Mouse (Mus musculus) left cerebral cortex, adult 11 months (tissue): ENCODE results near the gene Rbl1.
"Not testable (repeated sequence)": the region's sequence is repeated elsewhere in the genome, so short reads cannot be mapped to it uniquely, and the experiment has no call there.

ENCODE experiments used
- DNase-seq: peaks from one replicate; pipeline ENCODE4 v3.0.0; 2022; ENCODE audit warnings: low spot score

Gene Rbl1

GRCm38 (mm10) chr2:157170626-157171025 lies 33.7 kb downstream of the Rbl1 start:
- DNase-seq, result no peak

- DNase-seq, result no peak
Measured at GRCm38 (mm10) chr2:157170166-157170565, 34.2 kb downstream of the Rbl1 start.

- peak; percentile 6 for DNase-seq
Measured at GRCm38 (mm10) chr2:157166371-157167080, 37.8 kb downstream of the Rbl1 start.

- not testable (repeated sequence) for DNase-seq
Measured at GRCm38 (mm10) chr2:157165312-157166224, 38.8 kb downstream of the Rbl1 start.

- no peak for DNase-seq
Measured at GRCm38 (mm10) chr2:157164101-157164500, 40.2 kb downstream of the Rbl1 start.

- no peak for DNase-seq
Measured at GRCm38 (mm10) chr2:157156079-157156478, 48.3 kb downstream of the Rbl1 start.

- no peak for DNase-seq
Measured at GRCm38 (mm10) chr2:157153235-157153634, 51.1 kb downstream of the Rbl1 start.

- no peak for DNase-seq
Measured at GRCm38 (mm10) chr2:157148417-157148816, 55.9 kb downstream of the Rbl1 start.

- DNase-seq, result no peak
Measured at GRCm38 (mm10) chr2:157147397-157148020, 56.8 kb downstream of the Rbl1 start.

- no peak for DNase-seq
Measured at GRCm38 (mm10) chr2:157145173-157145572, 59.2 kb downstream of the Rbl1 start.

GRCm38 (mm10) chr2:157144132-157144531 lies 60.2 kb downstream of the Rbl1 start:
- no peak for DNase-seq

- no peak for DNase-seq
Measured at GRCm38 (mm10) chr2:157141962-157142361, 62.4 kb downstream of the Rbl1 start.

- no peak for DNase-seq
Measured at GRCm38 (mm10) chr2:157139251-157139802, 65.0 kb downstream of the Rbl1 start.

- no peak for DNase-seq
Measured at GRCm38 (mm10) chr2:157138808-157139207, 65.5 kb downstream of the Rbl1 start.

GRCm38 (mm10) chr2:157137959-157138731 lies 66.2 kb downstream of the Rbl1 start:
- no peak for DNase-seq

GRCm38 (mm10) chr2:157136646-157137045 lies 67.7 kb downstream of the Rbl1 start:
- no peak for DNase-seq

- no peak for DNase-seq
Measured at GRCm38 (mm10) chr2:157136176-157136575, 68.2 kb downstream of the Rbl1 start.

- DNase-seq, result no peak
Measured at GRCm38 (mm10) chr2:157135529-157136120, 68.7 kb downstream of the Rbl1 start.

GRCm38 (mm10) chr2:157135014-157135413 lies 69.3 kb downstream of the Rbl1 start, which contains the start of gene Samhd1:
Gene Samhd1 (minus strand): TSS chr2:157135265.
- peak; percentile 87 for DNase-seq

GRCm38 (mm10) chr2:157134479-157134931 lies 69.8 kb downstream of the Rbl1 start:
- no peak for DNase-seq
